Mouse (Mus musculus) ES-Bruce4 (cell line): ENCODE results near the gene Hspd1. TPM values are rescaled to one million over a fixed set of nuclear protein-coding genes. Genes with fewer than 3 reads are reported as not detected.
"Not testable (repeated sequence)": the region's sequence is repeated elsewhere in the genome, so short reads cannot be mapped to it uniquely, and the experiment has no call there.

Source experiments
- H3K27ac ChIP-seq: 2 replicates; pipeline ENCODE4 v1.5.1; 2012; ENCODE audit warnings: low read length, inconsistent platforms; ENCODE audit not compliant: insufficient read depth
- H3K27me3 ChIP-seq: 2 replicates; pipeline ENCODE4 v1.6.1; 2012; ENCODE audit warnings: mild to moderate bottlenecking, low read length, inconsistent platforms; ENCODE audit not compliant: control insufficient read depth, poor library complexity, insufficient read depth, severe bottlenecking
- H3K36me3 ChIP-seq: 2 replicates; pipeline ENCODE4 v1.6.1; 2012; ENCODE audit warnings: inconsistent platforms, mild to moderate bottlenecking, low read length, moderate library complexity; ENCODE audit not compliant: control insufficient read depth, poor library complexity, insufficient read depth, severe bottlenecking
- H3K4me1 ChIP-seq: one replicate; pipeline ENCODE4 v1.8.1; 2011; ENCODE audit warnings: low read length; ENCODE audit not compliant: control insufficient read depth, insufficient read depth
- H3K4me3 ChIP-seq: 2 replicates; pipeline ENCODE4 v1.5.1; 2011; ENCODE audit warnings: low read depth, mild to moderate bottlenecking, low read length
- H3K9ac ChIP-seq: 2 replicates; pipeline ENCODE4 v1.6.1; 2012; ENCODE audit warnings: low read depth, mild to moderate bottlenecking, inconsistent platforms; ENCODE audit not compliant: poor library complexity, severe bottlenecking
- H3K9me3 ChIP-seq: replicated peaks from 2 replicates; pipeline ENCODE4 v1.6.1; 2012; ENCODE audit warnings: mild to moderate bottlenecking, low read length, inconsistent platforms; ENCODE audit not compliant: control insufficient read depth, poor library complexity, insufficient read depth, severe bottlenecking
- CTCF ChIP-seq: IDR thresholded peaks from one replicate; pipeline ENCODE4 v1.8.1; 2011; ENCODE audit warnings: low read depth, low read length
- EP300 ChIP-seq: IDR thresholded peaks from 2 replicates; pipeline ENCODE4 v1.6.1; 2011; ENCODE audit warnings: low read depth, low read length; ENCODE audit not compliant: insufficient read depth
- POLR2A ChIP-seq: IDR thresholded peaks from one replicate; pipeline ENCODE4 v1.8.1; 2011; ENCODE audit warnings: low read length; ENCODE audit not compliant: insufficient read depth
- polyA plus RNA-seq: library from polyadenylated mRNA; stranded (reverse); fragments of >200 nt; gene quantifications from 2 replicates; pipeline ENCODE4 v1.2.4, GENCODE M21; 2011; ENCODE audit warnings: low read depth; ENCODE audit not compliant: missing spikeins, insufficient read depth, insufficient read length

Hspd1 gene
- polyA plus RNA-seq, 1 experiment, result 704 TPM

GRCm38 (mm10) chr1:55130943-55131401 lies 42.9 kb upstream of the Hspd1 start, which contains the start of gene Mob4:
TSS of gene Mob4 (plus strand) at chr1:55131231.
- peak within 1 kb of the TSS; percentile 89 for H3K27ac ChIP-seq
- TF ChIP-seq POLR2A (peak; percentile 84), EP300 (peak; percentile 61), CTCF (no peak)
- H3K27me3 ChIP-seq, result no peaks in the 10 kb centered on the region
- H3K4me1 ChIP-seq, result peaks cover 1% of the 10 kb centered on the region
- H3K9ac ChIP-seq, result peak within 1 kb of the TSS; percentile 92
- H3K36me3 ChIP-seq, result peaks cover 3% of the 10 kb centered on the region
- no peaks in the 10 kb centered on the region for H3K9me3 ChIP-seq
- peak within 1 kb of the TSS; percentile 78 for H3K4me3 ChIP-seq

- H3K9ac ChIP-seq, result peak overlapping the region; percentile 73
- H3K36me3 ChIP-seq, result peaks cover 3% of the 10 kb centered on the region
- H3K9me3 ChIP-seq, result no peaks in the 10 kb centered on the region
- peak overlapping the region; percentile 89 for H3K27ac ChIP-seq
- H3K4me1 ChIP-seq, result peaks cover 1% of the 10 kb centered on the region
- peak overlapping the region; percentile 57 for H3K4me3 ChIP-seq
- H3K27me3 ChIP-seq, result no peaks in the 10 kb centered on the region
- TF ChIP-seq EP300, result no peak
- TF ChIP-seq POLR2A, result no peak
- TF ChIP-seq CTCF, result no peak
Measured at GRCm38 (mm10) chr1:55130190-55130916, 42.3 kb upstream of the Hspd1 start.

GRCm38 (mm10) chr1:55129716-55130115 lies 41.7 kb upstream of the Hspd1 start:
- Histone ChIP-seq H3K4me3 (peak overlapping the region; percentile 35; the same call in 1 of the 2 replicates), H3K36me3 (peaks cover 3% of the 10 kb centered on the region), H3K4me1 (peaks cover 1% of the 10 kb centered on the region), H3K9ac (peak overlapping the region; percentile 73), H3K9me3 (no peaks in the 10 kb centered on the region), H3K27ac (peak overlapping the region; percentile 89), H3K27me3 (no peaks in the 10 kb centered on the region)
- TF ChIP-seq EP300, result no peak
- no peak for TF ChIP-seq POLR2A
- TF ChIP-seq CTCF, result no peak

- H3K27ac ChIP-seq, H3K9me3 ChIP-seq, H3K4me3 ChIP-seq, H3K4me1 ChIP-seq, H3K36me3 ChIP-seq, H3K27me3 ChIP-seq, H3K9ac ChIP-seq: not testable (repeated sequence)
Measured at GRCm38 (mm10) chr1:55124136-55124535, 36.1 kb upstream of the Hspd1 start.

- H3K4me1 ChIP-seq, result no peaks in the 10 kb centered on the region
- no peaks in the 10 kb centered on the region for H3K9me3 ChIP-seq
- H3K4me3 ChIP-seq, result no peak overlapping the region
- no peak overlapping the region for H3K27ac ChIP-seq
- TF ChIP-seq POLR2A (no peak), EP300 (no peak), CTCF (no peak)
- no peaks in the 10 kb centered on the region for H3K36me3 ChIP-seq
- H3K9ac ChIP-seq, result no peak overlapping the region
- H3K27me3 ChIP-seq, result no peaks in the 10 kb centered on the region
Measured at GRCm38 (mm10) chr1:55123561-55123960, 35.5 kb upstream of the Hspd1 start.

- Histone ChIP-seq H3K4me1 (no peaks in the 10 kb centered on the region), H3K36me3 (no peaks in the 10 kb centered on the region), H3K4me3 (no peak overlapping the region), H3K27me3 (no peaks in the 10 kb centered on the region), H3K9me3 (no peaks in the 10 kb centered on the region), H3K9ac (no peak overlapping the region), H3K27ac (no peak overlapping the region)
- TF ChIP-seq POLR2A, result no peak
- TF ChIP-seq EP300, result no peak
- no peak for TF ChIP-seq CTCF
Measured at GRCm38 (mm10) chr1:55123046-55123445, 35.0 kb upstream of the Hspd1 start.
